Comparison of ENCODE assay signal across 19 mouse cellular contexts in the genomic region with DNA sequence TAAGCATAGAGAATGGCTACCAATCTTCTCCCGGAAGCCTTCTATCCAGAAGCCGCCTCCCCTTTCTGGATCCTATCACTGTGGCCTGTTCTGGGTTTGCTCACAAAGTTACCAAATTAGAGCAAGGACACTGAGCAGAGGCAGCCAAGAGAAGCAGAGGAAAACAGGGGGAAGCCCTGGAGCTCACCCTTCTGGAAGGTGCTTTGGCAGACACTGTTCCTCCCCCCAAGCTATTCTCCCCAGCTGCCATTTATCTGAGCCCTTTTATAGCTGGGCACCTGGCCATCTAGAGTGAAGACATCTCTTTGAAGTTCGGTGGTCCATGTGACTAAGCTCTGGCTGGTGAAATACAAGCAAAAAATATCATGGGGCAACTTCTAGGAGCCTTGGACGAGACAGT. TPM values are rescaled to one million over a fixed set of nuclear protein-coding genes. Genes with fewer than 3 reads are reported as not detected.
DNase-seq lines count a peak whose midpoint lies in the region; TF ChIP-seq lines count a peak whose summit lies in the region.
"Had no signal": no experiment of that assay in that cellular context is flagged by ENCODE, and none has a peak within 500 bp of the region (broad histone marks: within the 10 kb centered on the region; RNA-seq: fewer than 3 reads in every experiment).

No protein-coding gene starts in this region.

- no peak overlapping the region for H3K4me3 ChIP-seq in gastrocnemius, adult 2 months
- H3K4me3 ChIP-seq in layer of hippocampus, adult 2 months: no peak overlapping the region
- H3K4me3 ChIP-seq: limb, embryonic 12.5 days; liver, embryonic 15.5 days had no signal

- intact Hi-C loops in gastrocnemius, adult 2 months (cut with DNase I): no loop called here
- intact Hi-C loops in left cerebral cortex, postnatal 36 days (cut with DNase I): no loop called here

- H3K27ac ChIP-seq in gastrocnemius, adult 2 months: peak overlapping the region; percentile 64; the same call in 1 of the 2 replicates
- no peak overlapping the region for H3K27ac ChIP-seq in layer of hippocampus, adult 2 months
- H3K27ac ChIP-seq: hindbrain, embryonic 14.5 days; limb, embryonic 12.5 days; liver, embryonic 15.5 days had no signal

- no peak for TF ChIP-seq CTCF in gastrocnemius, adult 2 months (IDR thresholded peaks at IDR 0.05)
- no peak for TF ChIP-seq CTCF in layer of hippocampus, adult 2 months (conservative IDR thresholded peaks at IDR 0.05)

- DNase-seq in gastrocnemius, adult 2 months: peak; percentile 25
- DNase-seq in gastrocnemius, postnatal 4 days (ENCODE audit: low spot score in 2 of 2): no peak
- peak; percentile 38 for DNase-seq in lung, postnatal 36 days
- DNase-seq in lung, postnatal 4 days: no peak
- peak; percentile 63 to 64 for DNase-seq in adrenal gland, postnatal 36 days
- DNase-seq in testis, postnatal 14 days (ENCODE audit: low spot score): peak; percentile 65
- DNase-seq in left cerebral cortex, postnatal 36 days (ENCODE audit: low spot score in 2 of 2): no peak
- DNase-seq in layer of hippocampus, adult 2 months (ENCODE audit: low spot score in 2 of 2): no peak
- DNase-seq: B cell, adult 2 months; cerebellum, adult 9-10 months; gastrocnemius, postnatal 36 days; kidney, adult 2 months; kidney, postnatal 4 days; layer of hippocampus, postnatal 36 days; right cerebral cortex, postnatal 14 days; thymus, postnatal 14 days had no signal

RNA-seq across cellular contexts. Expression of gene Rbpj, which starts 38.5 kb away (rescaled TPM):
- 10 to 100 TPM; 20.9 to 21.7 TPM for total RNA-seq in gastrocnemius, adult 2 months (2021)
- 10 to 100 TPM; 56.5 to 69.8 TPM for total RNA-seq in gastrocnemius, postnatal 4 days (2021)
- 10 to 100 TPM; 39.4 to 44.5 TPM for total RNA-seq in adrenal gland, postnatal 36 days (2021)
- 10 to 100 TPM; 24.3 to 27.0 TPM for total RNA-seq in left cerebral cortex, postnatal 36 days (2021)
- 10 to 100 TPM; 21.6 to 24.0 TPM for total RNA-seq in layer of hippocampus, adult 2 months (2021)

Comparison
In these comparisons a context has a peak if more than half of its experiments do, and no peak if none do; other contexts are left out.
1. DNase-seq: peak in gastrocnemius, adult 2 months (single experiment), lung, postnatal 36 days (single experiment), adrenal gland, postnatal 36 days (2 of 2) and testis, postnatal 14 days (single experiment); none in gastrocnemius, postnatal 4 days (0 of 2), lung, postnatal 4 days (0 of 2), left cerebral cortex, postnatal 36 days (0 of 2) and layer of hippocampus, adult 2 months (0 of 2).